Mouse (Mus musculus): ENCODE measurements around the gene P2rx4.

P2rx4 gene

DNA sequence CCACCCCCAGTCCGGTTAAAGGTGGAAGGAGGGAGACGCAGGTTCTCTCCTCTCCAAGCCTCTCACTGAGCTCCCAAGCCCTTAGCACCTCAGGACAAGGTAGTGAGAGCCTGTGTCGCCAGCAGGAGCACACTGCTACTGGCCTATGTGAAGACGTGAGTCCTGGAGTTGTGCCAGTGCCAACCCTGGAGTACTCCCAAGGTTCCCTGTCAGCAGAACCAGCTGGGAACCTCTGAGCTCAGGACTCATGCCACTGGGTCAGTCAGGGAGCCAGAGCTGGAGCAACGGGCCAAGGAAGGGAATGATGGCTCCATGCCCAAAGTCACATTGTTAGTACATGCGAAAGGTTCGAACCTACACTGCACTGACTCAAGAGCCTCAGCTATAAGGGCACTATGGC lies 49.3 kb downstream of the P2rx4 start:
- no peak for DNase-seq (ENCODE audit: low spot score)

GRCm38 (mm10) chr5:122763271-122764031 lies 56.1 kb downstream of the P2rx4 start:
- DNase-seq (ENCODE audit: low spot score): no peak

DNA sequence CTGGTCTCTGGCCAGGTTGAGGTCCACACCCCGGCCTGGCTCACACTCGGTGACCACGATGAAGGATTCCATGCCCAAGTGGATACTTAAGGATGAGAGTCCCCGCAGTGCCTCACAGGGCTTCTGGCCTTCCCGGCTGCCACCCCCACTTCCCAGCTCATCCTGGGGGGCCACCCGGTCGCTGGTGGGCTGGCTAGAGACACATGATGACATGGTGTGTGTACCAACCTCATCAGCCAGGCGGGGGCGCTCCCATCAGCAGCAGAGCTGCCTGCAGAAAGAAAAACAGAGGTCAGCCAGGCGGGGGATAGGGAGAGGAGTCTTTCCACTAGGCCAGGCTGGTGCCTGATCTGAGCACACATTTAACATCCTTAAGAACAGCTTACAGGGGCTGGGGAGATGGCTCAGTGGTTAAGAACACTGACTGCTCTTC lies 56.7 kb downstream of the P2rx4 start:
- no peak for DNase-seq (ENCODE audit: low spot score)

- DNase-seq (ENCODE audit: low spot score): no peak
Observed at GRCm38 (mm10) chr5:122767283-122767682, 59.9 kb downstream of the P2rx4 start.

GRCm38 (mm10) chr5:122769101-122769568 lies 61.8 kb downstream of the P2rx4 start:
- DNase-seq (ENCODE audit: low spot score): no peak

- DNase-seq (ENCODE audit: low spot score): peak; percentile 42
Observed at GRCm38 (mm10) chr5:122770304-122770703, 63.0 kb downstream of the P2rx4 start.

DNA sequence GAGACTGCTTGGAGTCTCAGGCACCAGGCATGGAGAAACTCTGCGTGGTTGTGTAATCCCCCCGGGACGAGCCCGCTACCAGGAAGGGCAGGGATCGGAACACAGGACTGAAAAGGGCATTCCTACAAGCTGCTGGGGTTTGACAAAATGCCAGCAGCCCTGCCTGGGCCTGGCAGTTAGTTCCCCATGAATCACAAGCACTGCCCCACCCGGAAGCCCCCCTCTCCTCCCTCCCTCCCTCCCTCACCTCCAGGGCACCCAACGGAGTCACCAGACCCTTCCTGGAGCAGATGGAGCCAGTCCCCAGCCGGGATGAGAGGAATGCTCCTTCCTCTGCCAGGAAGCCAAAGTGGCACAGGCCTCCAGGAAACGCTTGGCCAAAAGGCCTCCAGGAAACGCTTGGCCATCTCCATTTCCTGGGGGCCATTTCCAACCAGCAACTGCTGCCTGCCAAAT lies 63.5 kb downstream of the P2rx4 start:
- peak; percentile 41 for DNase-seq (ENCODE audit: low spot score)

GRCm38 (mm10) chr5:122771428-122771827 lies 64.1 kb downstream of the P2rx4 start:
- no peak for DNase-seq (ENCODE audit: low spot score)

DNA sequence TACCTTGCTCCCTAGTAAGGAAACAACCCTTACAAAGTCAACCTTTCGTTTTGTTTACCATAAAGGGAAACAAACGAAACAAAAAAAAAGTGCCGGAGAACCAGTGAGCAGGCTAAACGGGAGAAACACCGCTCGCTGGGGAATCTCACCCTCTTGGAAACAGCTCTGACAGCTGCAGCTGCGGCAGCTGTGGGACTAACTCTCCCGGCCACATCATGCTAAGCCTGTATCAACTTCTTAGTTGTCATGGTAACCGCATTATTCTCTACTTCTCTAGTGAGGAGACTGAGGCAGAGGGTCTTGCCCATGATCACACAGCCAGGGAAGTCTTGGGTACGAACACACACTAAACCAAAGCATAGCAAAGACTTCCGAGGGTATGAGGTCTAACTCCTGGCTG lies 66.4 kb downstream of the P2rx4 start:
- DNase-seq (ENCODE audit: low spot score): no peak

GRCm38 (mm10) chr5:122774743-122775611 lies 67.6 kb downstream of the P2rx4 start:
- DNase-seq (ENCODE audit: low spot score): no peak

DNA sequence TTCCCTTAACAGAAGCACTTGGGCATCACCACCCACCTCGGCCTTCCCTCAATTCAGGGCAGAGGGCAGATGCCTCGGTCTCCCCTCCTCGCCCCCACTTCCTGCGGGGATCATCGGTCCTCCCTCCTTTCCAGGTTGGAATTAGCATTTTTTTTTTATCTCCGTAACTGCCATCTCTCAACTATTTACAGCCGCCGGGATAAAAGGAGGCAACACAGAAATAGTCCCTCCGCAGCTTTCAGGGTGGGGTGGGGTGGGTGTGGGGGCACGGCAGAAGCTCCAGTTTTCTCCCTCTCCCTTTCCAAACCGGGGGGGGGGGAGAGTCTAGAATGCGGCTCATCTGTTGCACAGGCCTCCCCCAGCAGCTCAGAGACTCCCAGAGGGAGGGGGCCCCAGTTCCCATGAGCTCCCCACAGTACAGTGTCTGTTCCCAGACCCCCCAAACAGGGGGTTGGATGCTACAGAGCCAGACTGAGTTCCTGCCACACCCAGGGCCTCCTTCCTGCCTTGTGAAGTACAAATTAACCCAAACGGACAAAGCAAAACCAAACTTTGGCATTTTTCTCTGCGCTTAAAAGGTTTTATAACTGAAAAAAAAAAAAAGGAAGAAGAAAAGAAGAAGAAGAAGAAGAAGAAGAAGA lies 68.4 kb downstream of the P2rx4 start:
- no peak for DNase-seq (ENCODE audit: low spot score)

GRCm38 (mm10) chr5:122777322-122777721 lies 70.0 kb downstream of the P2rx4 start:
- DNase-seq (ENCODE audit: low spot score): no peak

- no peak for DNase-seq (ENCODE audit: low spot score)
Observed at GRCm38 (mm10) chr5:122778231-122779226, 71.2 kb downstream of the P2rx4 start.

Data from ovary, postnatal 14 days (tissue).